Mouse (Mus musculus) testis, postnatal 14 days (tissue): ENCODE data around the gene Gm9944.

ENCODE experiments used
- DNase-seq: peaks from one replicate; pipeline ENCODE4 v3.0.0; 2021; ENCODE audit warnings: low spot score

Gm9944 gene

DNA sequence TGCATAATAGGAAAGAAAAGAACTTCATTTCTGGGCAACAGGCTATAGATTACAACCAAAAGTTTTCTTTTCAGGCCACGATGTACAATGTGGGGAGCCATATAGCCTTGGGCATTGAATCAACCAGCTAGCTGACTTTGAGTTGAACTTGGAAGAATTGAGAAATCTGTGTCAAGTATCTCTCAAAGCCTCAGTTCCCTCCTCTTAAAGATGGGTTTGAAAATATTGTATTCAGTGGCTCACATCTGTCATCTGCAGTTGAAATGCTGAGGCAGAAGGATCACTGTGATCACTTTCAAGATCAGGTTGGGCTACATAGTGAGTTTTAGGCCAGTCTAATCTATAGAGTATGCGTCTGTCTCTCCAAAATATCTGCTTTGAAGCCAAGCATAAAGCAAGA, at the start of gene Gm9944:
Gene Gm9944, minus strand, starts transcription at position 101 of the 400 bp plus-strand sequence.
- no peak for DNase-seq

DNA sequence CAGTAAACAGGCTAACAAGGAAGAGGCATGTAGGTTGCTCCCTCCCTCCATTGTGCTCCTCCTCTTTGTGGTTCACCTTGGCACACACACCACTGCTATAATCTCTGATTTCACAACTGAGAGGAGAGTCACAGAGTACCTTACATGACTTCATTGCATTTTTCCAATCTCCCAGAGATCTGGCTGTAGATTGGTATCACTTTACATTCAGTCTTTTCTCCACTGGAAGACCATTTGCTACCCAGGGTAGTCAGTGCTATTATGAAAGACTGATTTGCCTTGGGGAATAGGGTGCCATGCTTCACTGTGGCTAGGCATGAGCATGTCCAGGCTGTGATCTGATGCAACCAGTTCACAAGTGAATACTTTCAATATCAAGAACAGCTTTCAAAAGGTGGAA, 40.2 kb upstream of the Gm9944 start:
- DNase-seq, result no peak

- DNase-seq, result no peak
Measured at GRCm38 (mm10) chr4:144468091-144468490, 15.0 kb upstream of the Gm9944 start.

GRCm38 (mm10) chr4:144465206-144465605, 12.1 kb upstream of the Gm9944 start:
- no peak for DNase-seq

- DNase-seq, result no peak
Measured at GRCm38 (mm10) chr4:144463656-144464055, 10.5 kb upstream of the Gm9944 start, which contains the start of gene Aadacl3. TSS of gene Aadacl3 (minus strand) at chr4:144463756.

- DNase-seq, result no peak
Measured at GRCm38 (mm10) chr4:144448546-144448945, 4.6 kb downstream of the Gm9944 start.

GRCm38 (mm10) chr4:144441582-144441981, 11.5 kb downstream of the Gm9944 start:
- DNase-seq, result no peak

DNA sequence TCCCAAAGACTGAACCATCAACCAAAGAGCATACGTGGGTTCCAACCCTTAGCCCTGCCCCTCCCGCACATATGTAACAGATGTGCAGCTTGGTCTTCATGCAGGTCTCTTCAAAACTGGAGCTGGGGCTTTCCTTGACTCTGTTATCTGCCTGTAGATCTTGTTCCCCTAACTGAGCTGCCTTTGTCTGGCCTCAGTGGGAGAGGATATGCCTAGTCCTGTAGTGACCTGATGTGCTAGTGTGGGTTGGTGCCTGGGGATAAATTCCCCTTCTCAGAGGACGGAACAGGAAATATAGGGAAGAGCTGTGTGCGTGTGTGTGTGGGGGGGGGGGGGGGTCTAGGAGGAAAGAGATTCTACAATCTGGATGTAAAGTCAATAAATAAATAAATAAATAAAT, 12.0 kb downstream of the Gm9944 start:
- DNase-seq, result no peak

DNA sequence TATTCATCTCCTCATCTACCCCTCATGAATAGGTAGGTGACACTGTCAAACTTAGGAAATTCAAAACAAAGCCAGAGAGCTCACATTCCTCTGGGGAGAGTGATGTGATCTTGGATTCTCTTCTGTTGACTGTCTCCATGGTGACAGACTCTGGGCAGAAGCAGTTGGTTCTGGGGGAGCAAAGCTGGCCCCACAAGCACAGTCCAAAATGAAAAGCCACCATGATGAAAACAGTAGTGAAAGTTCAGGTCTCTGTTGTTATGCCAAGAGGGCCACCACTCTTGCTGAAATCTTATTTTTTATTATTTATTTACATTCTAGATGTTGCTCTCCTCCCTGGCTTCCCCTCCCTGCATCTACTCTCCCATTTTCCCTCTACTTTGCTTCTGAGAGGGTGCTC, 14.4 kb downstream of the Gm9944 start, which contains the start of gene 1700012P22Rik:
Gene 1700012P22Rik, minus strand, starts transcription at position 101 of the 400 bp plus-strand sequence.
- DNase-seq, result no peak

GRCm38 (mm10) chr4:144433216-144433615, 19.9 kb downstream of the Gm9944 start:
- no peak for DNase-seq

- DNase-seq, result no peak
Measured at GRCm38 (mm10) chr4:144430723-144431122, 22.4 kb downstream of the Gm9944 start.

DNA sequence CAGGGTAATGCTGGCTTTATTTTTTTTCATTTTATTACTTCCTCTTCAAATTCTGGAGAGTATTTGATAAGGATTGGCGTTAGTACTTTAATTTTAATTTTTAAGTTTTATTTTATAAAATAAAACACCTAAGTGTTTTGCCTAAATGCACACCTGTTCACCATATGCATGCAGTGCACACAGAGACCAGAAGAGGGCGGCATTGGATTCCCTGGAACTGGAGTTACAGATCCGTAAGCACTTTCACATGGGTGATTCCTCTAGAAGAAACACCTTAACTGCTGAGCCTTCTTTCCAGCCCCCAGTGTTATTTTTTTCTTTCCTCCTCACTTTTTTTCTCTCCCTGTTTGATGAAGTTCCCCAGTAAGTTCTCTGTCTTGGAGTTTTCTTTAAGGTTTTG, 24.2 kb downstream of the Gm9944 start:
- no peak for DNase-seq

- no peak for DNase-seq
Measured at GRCm38 (mm10) chr4:144424590-144424989, 28.5 kb downstream of the Gm9944 start.

DNA sequence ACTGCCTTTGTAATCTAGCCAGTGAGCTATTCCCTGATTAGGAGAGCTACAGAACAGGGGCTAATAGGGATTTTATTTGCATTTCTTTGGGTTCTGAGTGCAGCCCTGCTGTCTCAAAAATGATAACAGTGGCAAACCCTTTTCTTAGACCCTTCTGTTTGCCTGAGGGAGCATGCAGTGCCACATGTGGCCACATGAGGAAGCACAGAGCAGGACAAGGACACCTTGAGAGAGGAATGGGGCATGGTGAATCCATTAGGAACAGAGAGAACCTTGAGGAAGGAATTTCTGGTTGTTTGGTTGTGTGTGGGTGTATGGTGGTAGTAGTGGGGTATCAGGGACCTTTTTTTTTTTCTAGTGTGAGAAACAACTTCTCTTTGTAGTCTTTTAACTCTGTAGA, 32.5 kb downstream of the Gm9944 start:
- DNase-seq, result no peak

DNA sequence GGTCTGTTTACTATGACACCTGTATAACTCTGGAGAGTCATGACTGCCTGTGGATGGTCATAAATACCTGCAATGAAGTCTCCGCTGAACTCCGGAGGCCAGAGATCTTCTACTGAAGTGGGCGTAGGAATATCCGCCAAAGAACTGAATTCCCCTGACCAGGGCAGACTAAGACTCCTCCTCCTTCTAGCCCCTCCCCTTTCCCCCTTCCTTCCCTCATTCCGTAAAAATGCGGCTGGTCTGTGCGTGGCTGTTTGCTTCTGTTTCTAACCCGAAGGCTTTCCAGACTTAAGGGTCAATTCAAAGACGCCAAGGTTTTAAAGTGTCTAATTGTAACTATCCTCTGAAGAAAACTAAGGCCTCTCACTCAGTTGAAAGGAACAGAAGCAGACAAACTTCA, 44.8 kb downstream of the Gm9944 start, which contains the start of gene Pramef12:
Gene Pramef12, minus strand, starts transcription at position 175 of the 400 bp plus-strand sequence.
- DNase-seq, result peak; percentile 61

- no peak for DNase-seq
Measured at GRCm38 (mm10) chr4:144406261-144406660, 46.9 kb downstream of the Gm9944 start.

GRCm38 (mm10) chr4:144404456-144405086, 48.5 kb downstream of the Gm9944 start:
- peak; percentile 69 for DNase-seq
